Comparison of ENCODE assay signal across 11 mouse cellular contexts in the genomic region with DNA sequence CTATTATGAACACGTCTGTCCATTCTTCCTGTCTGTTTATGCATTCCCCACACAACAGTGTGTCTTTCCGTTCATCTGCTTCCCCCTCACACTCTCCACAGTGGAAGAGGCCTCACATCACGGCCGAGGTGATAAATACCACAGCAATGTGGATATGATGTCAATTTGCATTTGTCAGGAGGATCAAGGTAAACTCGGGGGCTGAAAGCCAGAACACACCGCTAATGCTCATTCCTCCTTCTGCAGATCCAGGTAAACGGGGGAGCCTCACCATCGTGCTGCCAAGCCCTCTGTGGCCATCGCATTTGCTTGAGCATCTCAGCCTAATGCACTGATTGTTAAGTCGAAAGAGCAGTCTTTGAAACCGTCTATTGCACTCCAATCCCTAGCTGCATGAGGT. TPM values are rescaled to one million over a fixed set of nuclear protein-coding genes. Genes with fewer than 3 reads are reported as not detected.
DNase-seq lines count a peak whose midpoint lies in the region; ATAC-seq and TF ChIP-seq lines count a peak whose summit lies in the region.
"Had no signal": no experiment of that assay in that cellular context is flagged by ENCODE, and none has a peak within 500 bp of the region (broad histone marks: within the 10 kb centered on the region; RNA-seq: fewer than 3 reads in every experiment).

No protein-coding gene starts in this region.

- no peak for DNase-seq in layer of hippocampus, adult 2 months (ENCODE audit: low spot score in 2 of 2)
- no peak for DNase-seq in layer of hippocampus, postnatal 36 days
- DNase-seq in limb, embryonic 14.5 days (ENCODE audit: low spot score): no peak
- peak; percentile 34 for DNase-seq in retina, postnatal 1 day
- DNase-seq in frontal cortex, postnatal 14 days (ENCODE audit: low spot score in 2 of 2): no peak
- no peak for DNase-seq in thymus, postnatal 0 days (ENCODE audit: low spot score)
- DNase-seq in B cell, adult 2 months: no peak
- DNase-seq: kidney, postnatal 4 days had no signal

- TF ChIP-seq CTCF in layer of hippocampus, adult 2 months (conservative IDR thresholded peaks at IDR 0.05): no peak

- H3K36me3 ChIP-seq in forebrain, embryonic 16.5 days (ENCODE audit: control insufficient read depth, insufficient read depth): no peaks in the 10 kb centered on the region
- H3K36me3 ChIP-seq in limb, embryonic 14.5 days (ENCODE audit: control insufficient read depth, insufficient read depth, low read length): no peaks in the 10 kb centered on the region

- WGBS in forebrain, embryonic 16.5 days: 2% methylated on average over 11 of the region's 11 CpGs
- WGBS in limb, embryonic 14.5 days: 16% methylated on average over 11 of the region's 11 CpGs

- ATAC-seq in forebrain, embryonic 16.5 days: no peak; the same call in 1 of the 2 replicates
- ATAC-seq in limb, embryonic 14.5 days (ENCODE audit: low FRiP score, low read depth): no peak

- H3K27ac ChIP-seq in layer of hippocampus, adult 2 months: no peak overlapping the region
- H3K27ac ChIP-seq in forebrain, embryonic 16.5 days (ENCODE audit: low read length): no peak overlapping the region
- H3K27ac ChIP-seq in limb, embryonic 14.5 days (replicated peaks; ENCODE audit: low read depth, low read length): no peak overlapping the region

- peaks cover 4% of the 10 kb centered on the region for H3K27me3 ChIP-seq in forebrain, embryonic 16.5 days (replicated peaks; ENCODE audit: control insufficient read depth, insufficient read depth, low read length)
- peaks cover 28% of the 10 kb centered on the region for H3K27me3 ChIP-seq in limb, embryonic 14.5 days (ENCODE audit: control insufficient read depth, insufficient read depth, low read length)

- H3K9ac ChIP-seq in forebrain, embryonic 16.5 days (replicated peaks; ENCODE audit: low read depth, low read length): peak overlapping the region; percentile 43
- no peak overlapping the region for H3K9ac ChIP-seq in limb, embryonic 14.5 days (ENCODE audit: low read depth, low read length, severe bottlenecking)

- H3K9me3 ChIP-seq in forebrain, embryonic 16.5 days (ENCODE audit: control insufficient read depth, low read length): no peaks in the 10 kb centered on the region; the same call in 1 of the 2 replicates
- no peaks in the 10 kb centered on the region for H3K9me3 ChIP-seq in limb, embryonic 14.5 days (ENCODE audit: control insufficient read depth, low read length)

- peaks cover 19% of the 10 kb centered on the region for H3K4me1 ChIP-seq in forebrain, embryonic 16.5 days (replicated peaks; ENCODE audit: control insufficient read depth, insufficient read depth, low read length)
- H3K4me1 ChIP-seq in limb, embryonic 14.5 days (ENCODE audit: control insufficient read depth, insufficient read depth, low read length): no peaks in the 10 kb centered on the region

- TF ChIP-seq POLR2A in limb, embryonic 14.5 days (IDR thresholded peaks at IDR 0.05; ENCODE audit: borderline replicate concordance, extremely low read depth, insufficient read depth, insufficient read length): no peak

- peak overlapping the region; percentile 23 for H3K4me3 ChIP-seq in layer of hippocampus, adult 2 months
- peak overlapping the region; percentile 39 for H3K4me3 ChIP-seq in forebrain, embryonic 16.5 days (replicated peaks; ENCODE audit: low read length)
- H3K4me3 ChIP-seq in limb, embryonic 14.5 days (replicated peaks; ENCODE audit: low read length): peak overlapping the region; percentile 28

- peak overlapping the region; percentile 55 for H3K4me2 ChIP-seq in forebrain, embryonic 16.5 days (ENCODE audit: low read length)
- H3K4me2 ChIP-seq in limb, embryonic 14.5 days (replicated peaks; ENCODE audit: low read depth, low read length, severe bottlenecking): peak overlapping the region; percentile 53

RNA-seq across cellular contexts. Expression of a gene that starts 56.1 kb away (rescaled TPM):
- total RNA-seq in layer of hippocampus, adult 2 months (2021): not detected
- not detected for total RNA-seq in layer of hippocampus, postnatal 36 days (2021)
- polyA plus RNA-seq in forebrain, embryonic 16.5 days (2015; fragmentation: Nextera tagmentation; extraction: Ambion mirVana): not detected in 2 replicates
- not detected in 2 replicates for polyA plus RNA-seq in limb, embryonic 14.5 days (2012; rRNA removed)
- polyA plus RNA-seq in limb, embryonic 14.5 days (2014; fragmentation: Nextera tagmentation; extraction: Ambion mirVana): not detected in 2 replicates
- polyA plus RNA-seq in thymus, postnatal 0 days (2015; fragmentation: Nextera tagmentation; extraction: Ambion mirVana): not detected in 2 replicates
- total RNA-seq: ES-E14; megakaryocyte progenitor cell, adult 5-6 weeks had no signal
